Mouse (Mus musculus): Measurements from ENCODE around the gene Mrpl52.

DNA sequence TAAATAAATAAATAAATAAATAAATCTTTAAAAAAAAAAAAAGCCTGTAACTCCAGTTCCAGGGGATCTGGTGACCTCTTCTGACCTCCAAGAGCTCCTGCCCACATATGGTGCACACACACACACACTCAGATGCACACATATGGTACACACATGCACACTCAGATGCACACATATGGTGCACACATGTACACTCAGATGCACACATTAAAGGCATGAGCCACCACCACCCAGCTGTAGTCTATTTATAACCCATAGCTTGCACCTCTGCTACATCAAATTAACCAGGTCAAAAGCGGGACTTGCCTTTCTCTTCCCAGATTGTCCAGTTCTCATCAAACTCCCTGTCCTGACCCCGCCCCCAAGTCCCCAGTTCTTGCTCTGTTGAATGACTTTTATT is 5.7 kb upstream of the Mrpl52 start:
- TF ChIP-seq EP300 (IDR thresholded peaks at IDR 0.05; ENCODE audit: low read depth) (no peak), CTCF (IDR thresholded peaks at IDR 0.05; ENCODE audit: low read depth) (no peak)

All from liver, embryonic 14.5 days (tissue).